Mouse (Mus musculus): ENCODE measurements around the gene A730009L09Rik. TPM values are rescaled to one million over a fixed set of nuclear protein-coding genes. Genes with fewer than 3 reads are reported as not detected.

Gene A730009L09Rik
- not detected in 2 replicates for polyA plus RNA-seq (2015; fragmentation: Nextera tagmentation; extraction: Ambion mirVana)

DNA sequence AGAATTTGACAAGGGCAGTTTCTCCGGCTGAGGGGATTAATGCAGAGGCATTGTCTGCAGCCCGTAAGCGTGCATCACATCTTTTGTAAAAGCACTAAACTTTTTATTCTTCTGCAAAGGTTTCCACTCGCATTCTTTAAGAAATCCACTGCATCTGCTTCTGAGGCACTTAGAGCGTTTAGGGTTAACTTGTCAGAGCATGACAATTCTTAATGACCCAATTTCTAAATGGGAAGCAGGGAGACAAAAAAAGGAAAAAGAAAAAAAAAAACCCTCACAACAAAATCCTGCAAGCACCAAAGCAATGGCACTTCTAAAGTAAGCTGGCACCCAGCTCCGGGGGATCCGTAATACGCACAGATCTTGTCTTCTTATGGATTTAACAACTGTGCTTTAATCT lies at the start of gene A730009L09Rik:
TSS of gene A730009L09Rik (plus strand) at position 301 of the 400 bp plus-strand sequence.

Other genes with a start within 250 kb of the A730009L09Rik start
- gene Mrpl39, start 220.6 kb downstream of the A730009L09Rik start, polyA plus RNA-seq (2015; fragmentation: Nextera tagmentation; extraction: Ambion mirVana): 27.2 and 28.5 TPM in 2 replicates

Data from urinary bladder, postnatal 0 days (tissue).